Mouse (Mus musculus) stomach, adult 2 months (tissue): Measurements from ENCODE around the gene Fbxo40. TPM values are rescaled to one million over a fixed set of nuclear protein-coding genes. Genes with fewer than 3 reads are reported as not detected.

Experiments used
- polyA plus RNA-seq: library from polyadenylated mRNA; depleted of rRNA; stranded (reverse); fragments of >200 nt; gene quantifications from 2 replicates; pipeline ENCODE4 v1.2.3, GENCODE M21; 2012; rRNA removed

The Fbxo40 gene
- polyA plus RNA-seq: 0.11 and 0.15 TPM in 2 replicates

GRCm38 (mm10) chr16:36989999-36990625 is at the start of gene Fbxo40:
TSS of gene Fbxo40 (minus strand) at chr16:36990467.

DNA sequence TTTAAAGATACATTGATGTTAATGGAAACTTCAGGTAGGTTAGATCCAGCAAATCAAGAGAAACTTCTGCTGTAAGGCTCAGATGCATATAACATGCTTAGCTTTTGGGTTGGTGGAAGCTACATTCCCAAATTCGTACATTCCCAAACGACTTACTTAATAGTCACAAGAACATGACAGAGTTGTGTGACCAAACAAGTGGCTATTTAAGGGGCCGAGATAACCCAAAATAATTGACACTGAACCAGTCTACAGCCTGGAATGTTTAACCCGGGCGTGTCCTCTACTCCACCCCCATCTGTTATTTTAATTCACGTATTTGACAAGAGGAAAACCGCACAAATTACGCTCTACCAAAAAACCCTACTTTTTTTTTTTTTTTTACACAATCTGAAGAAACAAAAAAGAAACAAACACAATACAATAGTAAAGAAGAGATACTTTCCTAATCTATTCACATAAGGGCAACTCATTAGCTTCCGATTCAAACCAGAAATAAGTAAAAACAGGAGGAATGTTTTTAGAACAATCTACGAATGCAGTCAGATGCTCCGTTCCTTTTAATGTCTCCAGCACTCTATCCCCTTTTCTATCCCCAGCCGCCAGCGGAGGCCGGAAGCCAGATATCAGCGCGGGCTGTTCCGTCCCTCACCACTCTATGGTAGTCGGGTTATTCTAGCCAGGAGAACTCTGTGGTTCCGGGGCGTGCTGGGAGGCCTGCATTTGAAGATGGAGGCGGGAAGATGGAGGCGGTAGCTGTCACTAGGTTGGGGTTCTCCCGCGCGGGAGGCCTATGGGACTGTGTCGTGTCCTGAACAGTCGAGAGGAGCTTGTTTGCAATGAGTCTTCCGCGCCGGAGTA is 21.0 kb upstream of the Fbxo40 start, which contains the start of gene Polq:
Polq (plus strand) TSS at position 726 of the 861 bp plus-strand sequence.

GRCm38 (mm10) chr16:36934841-36935620 is 55.2 kb downstream of the Fbxo40 start, which contains the start of gene Hcls1:
TSS of gene Hcls1 (plus strand) at chr16:36934983.

Other genes starting within 250 kb of the Fbxo40 start
- gene Slc15a2, start 205.5 kb downstream of the Fbxo40 start, polyA plus RNA-seq: 0.19 TPM in 1 of 2 replicates, not detected in the other
- gene Iqcb1, start 162.1 kb downstream of the Fbxo40 start, polyA plus RNA-seq: 0.02 and 0.24 TPM in 2 replicates
- gene Eaf2, start 115.5 kb downstream of the Fbxo40 start, polyA plus RNA-seq: not detected in 2 replicates
- 19.9 and 24.4 TPM in 2 replicates for gene Golgb1, start 115.3 kb downstream of the Fbxo40 start, polyA plus RNA-seq
- gene Hcls1, start 55.5 kb downstream of the Fbxo40 start, polyA plus RNA-seq: 2.3 and 3.7 TPM in 2 replicates
- 0.12 and 0.16 TPM in 2 replicates for gene Polq, start 21.3 kb upstream of the Fbxo40 start, polyA plus RNA-seq